In genomic region chr2:163599226-163599625, GRCm38 (mm10) we compare ENCODE assay signal across 9 mouse cellular contexts. TPM values are rescaled to one million over a fixed set of nuclear protein-coding genes. Genes with fewer than 3 reads are reported as not detected.
DNase-seq lines count a peak whose midpoint lies in the region; ATAC-seq and TF ChIP-seq lines count a peak whose summit lies in the region.
"Had no signal": no experiment of that assay in that cellular context is flagged by ENCODE, and none has a peak within 500 bp of the region (broad histone marks: within the 10 kb centered on the region; RNA-seq: fewer than 3 reads in every experiment).

No protein-coding gene starts in this region.

- no peaks in the 10 kb centered on the region for H3K9me3 ChIP-seq in lung, postnatal 0 days (ENCODE audit: low read length)
- H3K9me3 ChIP-seq: stomach, embryonic 15.5 days had no signal

- no peak for TF ChIP-seq EP300 in lung, postnatal 0 days (IDR thresholded peaks at IDR 0.05)

- H3K4me3 ChIP-seq in lung, postnatal 0 days (ENCODE audit: low read depth, low read length), result no peak overlapping the region
- H3K4me3 ChIP-seq: stomach, embryonic 15.5 days had no signal

- WGBS in lung, postnatal 0 days, result 0% methylated on average over 1 of the region's 1 CpGs

- no peaks in the 10 kb centered on the region for H3K27me3 ChIP-seq in lung, postnatal 0 days (replicated peaks; ENCODE audit: insufficient read depth, low read length)
- H3K27me3 ChIP-seq: stomach, embryonic 15.5 days had no signal

- H3K27ac ChIP-seq in lung, postnatal 0 days (ENCODE audit: low read length), result peak overlapping the region; percentile 4; the same call in 1 of the 2 replicates
- H3K27ac ChIP-seq: stomach, embryonic 15.5 days had no signal

- H3K4me2 ChIP-seq in lung, postnatal 0 days (replicated peaks; ENCODE audit: low read depth, low read length), result no peak overlapping the region
- H3K4me2 ChIP-seq: stomach, embryonic 15.5 days had no signal

- peaks cover 7% of the 10 kb centered on the region for H3K4me1 ChIP-seq in lung, postnatal 0 days (ENCODE audit: insufficient read depth, low read depth, low read length)

- no peak for ATAC-seq in lung, postnatal 0 days

- intact Hi-C loops in heart, postnatal 25 days (cut with DNase I), result no loop called here

- peak; percentile 87 for TF ChIP-seq CTCF in lung, postnatal 0 days (IDR thresholded peaks at IDR 0.05)

- no peak overlapping the region for H3K9ac ChIP-seq in lung, postnatal 0 days (replicated peaks; ENCODE audit: low read depth)
- H3K9ac ChIP-seq: stomach, embryonic 15.5 days had no signal

- peak; percentile 70 for DNase-seq in heart, adult 8-10 months (ENCODE audit: low spot score)
- no peak for DNase-seq in heart, postnatal 25 days (ENCODE audit: low spot score)
- DNase-seq in urinary bladder, postnatal 25 days (ENCODE audit: low spot score), result peak; percentile 61
- no peak for DNase-seq in urinary bladder, postnatal 10 days (ENCODE audit: low spot score)
- peak; percentile 77 to 86 for DNase-seq in cerebellum, postnatal 25 days
- peak; percentile 84 for DNase-seq in heart, postnatal 4 days
- peak; percentile 64 for DNase-seq in lung, postnatal 0 days (ENCODE audit: low spot score)
- peak; percentile 64 to 65 for DNase-seq in spleen, postnatal 36 days (ENCODE audit: low spot score in 2 of 2)

- no peaks in the 10 kb centered on the region for H3K36me3 ChIP-seq in lung, postnatal 0 days (ENCODE audit: insufficient read depth, low read length)
- H3K36me3 ChIP-seq: stomach, embryonic 15.5 days had no signal

RNA-seq across cellular contexts. Expression of gene Ttpal, which starts 2.9 kb away (rescaled TPM):
- total RNA-seq in heart, adult 8-10 months (2022), result 10 to 100 TPM in 2 of 4 experiments, 1 to 10 TPM in 2; 7.4 to 15.0 (median 11.4) TPM
- 1 to 10 TPM; 7.9 to 9.7 TPM for total RNA-seq in heart, postnatal 25 days (2021)
- 10 to 100 TPM; 13.1 to 14.0 TPM for total RNA-seq in heart, postnatal 4 days (2021)
- polyA plus RNA-seq in lung, postnatal 0 days (2015; fragmentation: Nextera tagmentation; extraction: Ambion mirVana), result 17.2 and 20.0 TPM in 2 replicates

RNA-seq across cellular contexts. Expression of gene Serinc3, which starts 45.7 kb away (rescaled TPM):
- 100 to 1,000 TPM; 272 to 302 (median 297) TPM for total RNA-seq in heart, adult 8-10 months (2022)
- 100 to 1,000 TPM; 291 to 357 TPM for total RNA-seq in heart, postnatal 25 days (2021)
- 100 to 1,000 TPM; 239 to 253 TPM for total RNA-seq in heart, postnatal 4 days (2021)
- polyA plus RNA-seq in lung, postnatal 0 days (2015; fragmentation: Nextera tagmentation; extraction: Ambion mirVana), result 96.7 and 106 TPM in 2 replicates

RNA-seq across cellular contexts. Expression of gene Pkig, which starts 59.0 kb away (rescaled TPM):
- 100 to 1,000 TPM; 214 to 247 (median 224) TPM for total RNA-seq in heart, adult 8-10 months (2022)
- total RNA-seq in heart, postnatal 25 days (2021), result 100 to 1,000 TPM; 211 to 235 TPM
- total RNA-seq in heart, postnatal 4 days (2021), result 100 to 1,000 TPM; 204 to 207 TPM
- polyA plus RNA-seq in lung, postnatal 0 days (2015; fragmentation: Nextera tagmentation; extraction: Ambion mirVana), result 95.2 and 106 TPM in 2 replicates

Comparison
In these comparisons a context has a peak if more than half of its experiments do, and no peak if none do; other contexts are left out.
1. DNase-seq: peak in heart, adult 8-10 months (single experiment), urinary bladder, postnatal 25 days (single experiment), cerebellum, postnatal 25 days (2 of 2), heart, postnatal 4 days (single experiment), lung, postnatal 0 days (single experiment) and spleen, postnatal 36 days (2 of 2); none in heart, postnatal 25 days (single experiment) and urinary bladder, postnatal 10 days (single experiment).